ENCODE assay signal across 16 mouse cellular contexts in the genomic region with DNA sequence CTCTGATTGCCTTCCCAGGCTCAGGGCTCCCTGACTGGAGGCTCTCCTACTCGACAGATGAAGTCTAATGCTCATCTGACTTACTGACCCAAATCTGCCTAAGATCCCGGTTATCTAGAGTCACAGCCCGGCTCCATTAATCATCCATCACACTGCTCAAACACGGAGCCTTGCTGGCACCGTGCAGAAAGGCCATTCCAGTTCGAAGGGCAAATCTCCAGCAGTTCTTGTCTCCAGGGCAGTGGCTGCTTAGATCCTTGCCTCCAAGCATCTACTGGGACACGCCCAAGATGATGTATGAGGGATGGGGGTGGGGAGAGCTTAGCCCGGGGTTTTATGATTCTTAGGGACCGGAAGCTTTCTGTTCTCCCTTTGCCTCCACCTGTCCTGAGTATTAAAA. TPM values are rescaled to one million over a fixed set of nuclear protein-coding genes. Genes with fewer than 3 reads are reported as not detected.
DNase-seq lines count a peak whose midpoint lies in the region; ATAC-seq and TF ChIP-seq lines count a peak whose summit lies in the region.
"Had no signal": no experiment of that assay in that cellular context is flagged by ENCODE, and none has a peak within 500 bp of the region (broad histone marks: within the 10 kb centered on the region; RNA-seq: fewer than 3 reads in every experiment).

No protein-coding gene starts in this region.

- no peak overlapping the region for H3K27ac ChIP-seq in heart, embryonic 10.5 days
- no peak overlapping the region for H3K27ac ChIP-seq in kidney, adult 2 months (ENCODE audit: insufficient read depth, low read depth, low read length)
- H3K27ac ChIP-seq: left cerebral cortex, adult 2 months; stomach, embryonic 15.5 days had no signal

- H3K9me3 ChIP-seq in heart, embryonic 10.5 days: 0 out of 2 replicates have a peak, but pooled peaks cover 2% of the 10 kb centered on the region
- H3K9me3 ChIP-seq: stomach, embryonic 15.5 days had no signal

- H3K4me3 ChIP-seq in heart, embryonic 10.5 days: no peak overlapping the region
- H3K4me3 ChIP-seq in kidney, adult 2 months (ENCODE audit: insufficient read depth, low read depth, low read length): no peak overlapping the region
- H3K4me3 ChIP-seq: left cerebral cortex, adult 2 months; megakaryocyte, embryonic 14.5 days; stomach, embryonic 15.5 days had no signal

- peaks cover 18% of the 10 kb centered on the region for H3K4me1 ChIP-seq in heart, embryonic 10.5 days
- no peaks in the 10 kb centered on the region for H3K4me1 ChIP-seq in kidney, adult 2 months (ENCODE audit: control insufficient read depth, insufficient read depth, low read length)
- H3K4me1 ChIP-seq: megakaryocyte, embryonic 14.5 days had no signal

- DNase-seq in heart, adult 9 months (ENCODE audit: low spot score in 2 of 2): peak; percentile 16 to 33
- no peak for DNase-seq in heart, embryonic 10.5 days (ENCODE audit: low spot score)
- DNase-seq in MN1 (ENCODE audit: low spot score): peak; percentile 61
- peak; percentile 48 for DNase-seq in adrenal gland, postnatal 10 days
- DNase-seq in heart, postnatal 14 days: peak; percentile 15 to 35
- no peak for DNase-seq in spleen, postnatal 36 days (ENCODE audit: low spot score in 2 of 2)
- no peak for DNase-seq in kidney, adult 2 months
- DNase-seq: cerebellum, adult 11-12 months; kidney, postnatal 14 days; lung, adult 18-20 months; right cerebral cortex, postnatal 25 days had no signal

- 0 out of 2 replicates have a peak, but pooled peaks cover 2% of the 10 kb centered on the region for H3K36me3 ChIP-seq in heart, embryonic 10.5 days
- no peaks in the 10 kb centered on the region for H3K36me3 ChIP-seq in kidney, adult 2 months (ENCODE audit: control insufficient read depth, insufficient read depth, low read length)
- H3K36me3 ChIP-seq: stomach, embryonic 15.5 days had no signal

- H3K27me3 ChIP-seq in heart, embryonic 10.5 days (ENCODE audit: insufficient read depth, poor library complexity, severe bottlenecking): no peaks in the 10 kb centered on the region
- H3K27me3 ChIP-seq in kidney, adult 2 months (replicated peaks; ENCODE audit: control insufficient read depth, insufficient read depth, low read length): no peaks in the 10 kb centered on the region
- H3K27me3 ChIP-seq: megakaryocyte, embryonic 14.5 days; stomach, embryonic 15.5 days had no signal

- ATAC-seq in inflammation-experienced regulatory T-cells, adult 6 months: no peak
- ATAC-seq: CD4-positive, CD25-positive, alpha-beta regulatory T cell, adult 4 months had no signal

- 52% methylated on average over 9 of the region's 9 CpGs for WGBS in heart, embryonic 10.5 days
- WGBS in kidney, adult 2 months: 30% methylated on average over 9 of the region's 9 CpGs

- intact Hi-C loops in heart, postnatal 14 days (cut with DNase I): no loop called here

- no peak for TF ChIP-seq POLR2A in kidney, adult 2 months (IDR thresholded peaks at IDR 0.05; ENCODE audit: low read depth, low read length)

- TF ChIP-seq CTCF in kidney, adult 2 months (conservative IDR thresholded peaks at IDR 0.05; ENCODE audit: insufficient read depth, insufficient read length, low read depth, low read length): no peak

RNA-seq across cellular contexts. Expression of gene Mtcl1, which starts 55.0 kb away (rescaled TPM):
- 2.4 and 3.7 TPM in 2 replicates for polyA plus RNA-seq in heart, embryonic 10.5 days (2016; fragmentation: Nextera tagmentation; extraction: Ambion mirVana)
- total RNA-seq in adrenal gland, postnatal 10 days (2021): 10 to 100 TPM in 1 of 2 experiments, 1 to 10 TPM in 1; 9.3 to 13.2 TPM
- total RNA-seq in heart, postnatal 14 days (2021): 1 to 10 TPM; 4.4 to 4.6 TPM
- under 1 TPM in 1 of 3 experiments, not detected in 2; 0.39 TPM for polyA plus RNA-seq in inflammation-experienced regulatory T-cells, adult 6 months (2017; shearing (Covaris generic))
- 3.5 and 4.4 TPM in 2 replicates for polyA plus RNA-seq in kidney, adult 2 months (2012; rRNA removed)

Comparison
In these comparisons a context has a peak if more than half of its experiments do, and no peak if none do; other contexts are left out.
1. DNase-seq: peak in heart, adult 9 months (2 of 2), MN1 (single experiment), adrenal gland, postnatal 10 days (single experiment) and heart, postnatal 14 days (2 of 2); none in heart, embryonic 10.5 days (single experiment), spleen, postnatal 36 days (0 of 2) and kidney, adult 2 months (single experiment).